Mouse (Mus musculus) B cell, adult 2 months (primary cell): Measurements from ENCODE around the gene Stx2.

Experiments used
- DNase-seq, 2 experiments: peaks; one replicate each; pipeline ENCODE4 v3.0.0; 2022

The Stx2 gene

DNA sequence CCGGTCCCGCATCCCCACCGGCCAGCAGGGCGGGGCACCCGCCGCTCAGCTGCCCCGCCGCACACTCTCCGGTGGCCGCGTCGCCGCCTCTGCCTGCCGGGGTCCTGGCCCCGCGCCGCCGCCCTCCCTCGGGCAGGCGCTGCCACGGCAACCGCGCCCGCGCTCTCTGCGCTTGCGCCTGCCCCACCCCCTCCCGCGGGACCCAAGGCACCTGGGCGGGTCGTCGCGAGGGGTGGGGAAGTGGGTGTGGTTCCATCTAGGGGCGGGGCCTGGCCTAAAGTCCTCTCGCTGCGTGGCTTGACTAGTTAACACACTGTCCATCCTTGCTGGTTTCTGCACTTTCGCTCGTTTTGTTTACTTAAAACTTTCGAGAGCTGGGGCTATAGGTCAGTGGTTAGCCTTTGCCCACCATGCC is at the start of gene Stx2:
Gene Stx2, minus strand, starts transcription at position 163 of the 415 bp plus-strand sequence.
- peak; percentile 94 to 95 for DNase-seq

DNA sequence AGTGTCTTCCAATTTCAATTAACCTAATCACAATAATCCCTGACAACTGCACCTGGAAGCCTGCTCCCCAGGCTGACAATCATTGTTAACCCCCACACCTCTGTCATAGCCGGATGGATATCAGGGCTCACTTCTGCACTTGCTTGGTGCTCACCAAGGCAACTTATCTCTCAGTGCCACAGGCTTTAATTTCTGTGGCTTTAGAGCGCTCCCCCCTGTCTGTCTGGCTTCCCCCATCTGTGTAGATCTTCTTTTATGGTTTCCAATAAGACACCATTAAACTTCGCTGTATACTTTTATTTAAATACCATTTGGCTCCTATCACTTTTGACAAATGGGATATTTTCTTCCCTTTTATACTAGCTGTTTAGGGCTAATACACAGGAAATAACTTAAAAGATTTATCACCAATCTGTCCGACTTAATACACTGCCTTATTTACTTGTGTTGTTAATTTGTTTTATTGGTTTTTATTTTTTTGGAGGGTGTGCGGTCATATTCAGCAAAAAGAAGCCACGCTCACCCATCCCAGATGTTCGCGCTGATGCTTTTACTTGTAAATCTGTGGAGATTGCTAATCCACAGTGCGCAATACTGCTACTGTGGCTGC is 46.4 kb upstream of the Stx2 start:
- no peak for DNase-seq

DNA sequence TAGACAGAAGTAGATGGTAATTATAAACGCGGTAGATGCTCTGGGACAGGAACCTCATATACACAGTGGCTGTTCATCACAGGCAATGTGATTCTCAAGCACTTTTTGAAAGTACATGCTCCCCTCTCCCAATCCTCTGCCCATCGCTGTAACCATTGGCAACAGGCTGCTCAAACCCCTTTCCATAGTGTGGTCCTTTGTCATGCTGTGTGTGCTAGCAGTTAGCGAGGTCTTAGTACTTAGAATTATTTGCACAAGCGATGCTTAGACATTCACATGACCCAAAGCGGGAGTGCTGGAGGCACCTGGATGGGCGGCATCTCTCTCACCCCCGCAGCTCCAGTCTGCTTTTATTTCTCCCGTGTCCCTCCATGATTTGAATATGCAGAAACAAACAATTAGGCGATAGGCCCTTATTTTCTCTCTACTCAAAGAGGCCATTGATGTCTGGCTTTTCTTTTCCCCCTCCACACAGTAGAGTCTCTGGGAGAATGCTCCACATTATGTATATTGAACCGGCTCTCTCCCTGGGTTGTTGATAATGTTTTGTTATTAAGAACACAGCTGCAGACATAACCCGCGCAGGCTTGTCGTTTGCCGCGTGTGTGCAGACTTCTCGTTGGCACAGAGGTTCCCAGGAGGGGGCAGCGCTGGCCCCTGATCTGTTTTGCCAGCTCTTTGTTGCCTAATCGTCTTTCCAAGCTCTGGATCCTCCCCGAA is 44.4 kb upstream of the Stx2 start:
- DNase-seq: no peak

DNA sequence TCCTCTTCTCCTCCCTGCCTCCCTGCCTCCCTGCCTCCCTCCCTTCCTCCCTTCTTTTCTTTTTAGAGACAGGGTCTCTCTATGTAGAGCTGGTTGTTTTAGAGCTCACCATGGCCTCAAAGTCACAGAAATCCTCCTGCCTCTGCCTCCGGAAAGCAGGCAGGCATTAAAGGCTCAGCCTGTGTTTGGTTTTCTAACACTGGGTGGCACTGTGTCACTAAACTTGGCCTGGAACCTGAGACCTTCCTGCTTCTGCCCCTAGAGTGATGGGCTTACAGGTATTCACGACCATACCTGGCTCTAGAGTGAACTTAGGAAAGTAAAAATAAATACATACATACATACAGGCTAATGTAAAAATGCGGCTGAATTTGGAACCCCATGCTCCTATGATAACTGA is 43.5 kb upstream of the Stx2 start:
- DNase-seq: no peak

DNA sequence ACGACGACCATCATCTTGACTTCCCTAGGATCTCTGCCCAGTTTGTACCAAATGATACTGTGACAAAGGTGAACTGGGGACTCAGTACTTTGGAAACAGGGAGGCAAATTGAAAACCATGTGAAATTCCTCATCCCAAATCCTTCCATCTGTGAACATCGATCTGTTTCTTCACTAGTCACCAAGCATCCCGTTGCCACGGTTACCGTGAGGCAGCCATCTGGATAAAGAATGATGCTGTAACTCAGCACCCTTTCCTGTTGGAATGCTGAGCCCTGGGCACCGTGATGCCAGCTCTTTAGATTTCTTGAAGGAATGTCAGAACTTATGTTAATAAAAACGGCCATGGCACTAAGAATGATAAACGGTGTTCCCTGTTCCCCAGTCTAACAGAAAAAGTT is 41.0 kb upstream of the Stx2 start:
- no peak for DNase-seq

DNA sequence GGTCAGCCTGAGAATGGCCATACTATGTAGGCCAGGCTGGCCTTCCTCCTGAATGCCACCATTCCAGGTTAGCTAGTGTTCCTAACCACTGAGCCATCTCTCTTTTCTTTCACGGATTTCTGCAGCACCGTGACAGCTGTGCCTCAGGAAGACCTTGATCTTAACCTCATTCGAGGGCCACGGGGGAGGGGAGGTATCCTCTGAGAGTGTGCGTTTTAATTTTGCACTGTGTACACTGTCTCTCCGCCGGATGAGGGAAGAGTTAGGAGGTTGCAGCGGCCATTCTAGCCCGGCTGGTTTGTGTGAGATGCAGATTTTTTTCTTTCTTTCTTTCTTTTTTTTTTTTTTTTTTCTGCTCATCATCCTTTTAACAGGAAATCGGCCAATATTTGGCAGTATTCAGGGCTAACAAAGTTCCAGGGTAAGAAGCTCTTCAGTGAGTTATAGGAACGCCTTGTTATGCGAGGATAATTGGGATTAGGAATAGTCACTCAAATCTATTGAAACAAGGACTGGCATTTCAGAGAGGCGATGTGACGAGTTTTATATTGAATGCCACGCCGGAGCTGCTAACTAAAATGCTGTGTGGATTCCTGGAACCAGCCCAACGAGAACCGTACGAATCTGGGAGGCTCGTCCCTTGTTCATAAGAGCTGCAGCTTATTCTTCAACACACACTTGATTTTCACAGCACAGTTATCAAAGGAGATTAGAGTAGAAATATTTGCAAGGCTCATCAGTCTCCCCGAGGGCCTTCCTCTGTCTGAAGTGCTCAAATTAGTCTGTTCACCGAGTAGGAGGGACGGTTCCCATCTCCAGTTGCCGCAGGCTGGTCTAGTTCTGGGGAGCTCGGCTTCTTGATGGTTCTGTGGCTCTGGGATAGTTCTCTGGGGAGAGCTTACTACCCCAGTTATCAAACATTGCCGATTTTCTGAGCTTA is 37.5 kb upstream of the Stx2 start:
- DNase-seq: no peak

DNA sequence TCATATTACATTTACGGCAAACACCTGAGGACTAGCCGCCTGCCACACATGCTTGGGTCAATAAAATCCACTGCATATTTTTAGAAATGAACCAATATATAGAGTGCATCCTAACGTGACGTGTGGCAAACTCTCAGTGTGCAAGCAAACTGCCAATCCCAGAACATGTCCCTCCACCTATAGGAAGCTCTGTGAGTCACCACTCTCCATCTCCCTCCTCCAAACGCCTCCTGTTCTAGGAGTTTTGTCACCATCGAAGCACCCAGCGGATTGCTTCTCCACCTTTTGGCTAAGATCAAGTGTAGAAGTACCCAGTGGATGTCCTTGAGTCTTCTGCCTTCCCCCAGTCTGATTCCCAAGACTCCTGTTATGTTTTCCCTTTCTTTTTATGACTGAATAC is 29.4 kb upstream of the Stx2 start:
- no peak for DNase-seq

DNA sequence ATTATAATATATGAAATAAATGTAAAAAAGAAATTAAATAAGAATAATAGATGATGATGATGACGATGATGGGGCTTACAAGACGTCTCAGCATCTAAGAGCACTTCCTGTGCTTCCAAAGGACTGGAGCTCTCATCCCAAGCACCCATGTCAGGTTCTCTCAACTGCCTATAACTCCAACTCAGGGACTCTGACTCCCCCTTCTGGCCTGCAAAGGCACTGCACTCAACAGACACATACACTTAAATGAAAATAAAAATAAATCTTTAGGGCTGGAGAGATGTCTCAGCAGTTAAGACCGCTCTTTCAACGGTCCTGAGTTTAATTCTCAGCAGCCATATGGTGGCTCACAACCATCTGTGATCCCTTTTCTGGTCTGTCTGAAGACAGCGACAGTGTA is 28.3 kb upstream of the Stx2 start:
- no peak for DNase-seq

DNA sequence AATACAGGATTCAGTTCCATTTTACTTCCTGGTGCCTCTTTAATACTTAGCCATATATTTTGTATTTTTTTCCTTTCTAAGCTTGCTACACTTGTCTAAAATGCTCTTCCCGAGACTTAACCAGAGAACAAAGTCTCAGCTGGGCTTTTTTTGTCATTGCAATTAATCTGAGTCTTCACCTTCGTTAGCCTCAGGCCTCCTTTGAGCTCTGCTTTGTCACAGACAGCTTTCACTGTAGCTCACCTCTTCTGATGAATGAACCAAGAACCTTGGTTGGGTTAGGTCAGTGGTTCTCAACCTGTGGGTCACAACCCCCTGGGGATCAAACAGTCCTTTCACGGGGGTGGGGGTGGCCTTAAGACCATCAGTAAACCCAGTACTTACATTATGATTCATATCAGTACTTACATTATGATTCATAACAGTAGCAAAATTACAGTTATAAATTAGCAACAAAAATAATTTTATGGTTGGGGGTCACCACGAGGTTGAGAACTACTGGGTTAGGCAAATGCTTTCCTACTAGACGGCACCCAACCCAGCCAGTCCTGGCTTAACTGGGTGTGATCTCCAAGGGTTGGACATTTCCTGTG is 20.9 kb upstream of the Stx2 start:
- DNase-seq: no peak

DNA sequence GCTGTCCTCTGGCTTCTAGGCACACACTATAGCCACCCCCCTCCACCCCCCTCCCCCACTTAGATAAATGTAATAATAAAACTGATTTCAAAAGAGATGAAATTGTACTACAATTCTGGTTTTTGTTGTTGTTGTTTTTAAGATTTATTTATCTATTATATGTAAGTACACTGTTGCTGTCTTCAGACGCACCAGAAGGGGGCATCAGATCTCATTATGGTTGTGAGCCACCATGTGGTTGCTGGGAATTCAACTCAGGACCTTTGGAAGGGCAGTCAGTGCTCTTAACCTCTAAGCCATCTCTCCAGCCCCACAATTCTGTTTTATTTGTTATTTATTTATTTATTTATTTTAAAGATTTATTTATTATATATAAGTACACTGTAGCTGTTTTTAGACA is 18.3 kb upstream of the Stx2 start:
- DNase-seq: no peak

DNA sequence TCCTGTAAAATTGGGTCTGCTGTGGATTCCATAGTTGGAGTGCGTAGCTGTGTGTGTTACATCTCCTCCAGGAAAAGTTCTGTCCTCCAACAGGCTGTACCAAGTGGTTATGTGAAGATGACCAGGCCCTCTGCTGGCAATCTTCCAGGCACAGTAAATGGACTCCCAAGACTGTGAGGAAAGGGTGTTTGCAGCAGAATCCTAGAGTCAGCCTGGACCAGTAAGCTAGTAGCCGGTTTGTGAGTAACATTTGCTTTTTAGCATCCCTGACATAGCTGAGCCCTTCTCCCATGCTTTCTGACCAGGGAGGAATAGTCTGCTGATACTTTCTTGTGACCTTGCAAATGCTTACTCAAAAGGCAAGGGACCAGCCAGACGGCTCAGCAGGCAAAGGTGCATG is 17.8 kb upstream of the Stx2 start:
- DNase-seq: no peak

DNA sequence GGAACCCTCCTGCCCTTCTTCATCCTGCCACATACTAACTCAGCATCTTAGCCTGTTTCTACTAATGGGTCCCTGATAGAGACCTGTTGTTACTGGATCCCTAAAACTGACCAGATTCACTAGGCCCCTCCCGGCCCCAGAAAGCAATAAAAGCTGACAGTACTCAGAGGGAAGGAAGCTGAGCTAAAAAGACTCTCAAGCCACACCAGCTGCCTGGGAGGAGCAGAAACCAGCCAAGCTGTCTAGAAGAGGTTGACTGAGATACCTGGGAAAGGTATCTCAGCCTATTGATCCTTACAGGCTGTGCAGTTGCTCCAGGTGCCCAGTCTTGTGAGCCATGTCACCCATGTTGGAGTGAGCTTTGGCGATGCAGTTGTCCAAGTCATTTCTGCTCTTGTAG is 17.4 kb upstream of the Stx2 start:
- no peak for DNase-seq

DNA sequence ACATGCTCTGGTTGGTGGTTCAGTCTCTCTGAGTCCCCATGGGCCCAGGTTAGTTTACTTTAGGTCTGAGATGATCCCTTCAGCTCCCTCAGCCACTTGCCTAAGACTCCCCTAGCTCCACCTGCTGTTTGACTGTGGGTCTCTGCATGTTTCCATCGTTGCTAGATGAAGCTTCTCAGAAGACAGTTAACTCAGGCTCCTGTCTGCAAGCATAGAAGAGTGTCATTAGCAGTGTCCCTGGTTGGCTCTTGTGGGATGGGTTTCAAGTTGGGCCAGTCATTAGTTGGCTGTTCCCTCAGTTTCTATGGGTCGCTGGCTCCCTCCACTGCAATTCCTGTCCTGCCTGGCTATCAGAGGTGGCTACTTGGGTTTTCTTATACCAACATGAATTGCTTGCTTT is 16.7 kb upstream of the Stx2 start:
- no peak for DNase-seq

DNA sequence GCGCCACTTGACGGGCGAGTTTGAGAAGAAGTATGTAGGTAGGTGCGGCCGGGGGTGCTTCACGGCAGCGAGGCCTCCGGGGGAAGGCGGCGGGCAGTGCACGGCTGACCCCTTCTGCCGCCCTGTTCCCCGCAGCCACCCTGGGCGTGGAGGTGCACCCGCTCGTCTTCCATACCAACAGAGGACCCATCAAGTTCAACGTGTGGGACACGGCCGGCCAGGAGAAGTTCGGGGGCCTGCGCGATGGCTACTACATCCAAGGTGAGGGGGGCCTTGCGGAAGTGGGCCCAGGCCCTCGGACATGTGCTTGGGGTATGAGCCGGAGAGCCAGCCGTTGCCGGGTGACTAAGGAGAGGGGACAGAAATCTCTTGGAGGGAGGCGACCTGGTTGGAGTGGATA is 12.4 kb upstream of the Stx2 start:
- DNase-seq: peak; percentile 24 to 31

DNA sequence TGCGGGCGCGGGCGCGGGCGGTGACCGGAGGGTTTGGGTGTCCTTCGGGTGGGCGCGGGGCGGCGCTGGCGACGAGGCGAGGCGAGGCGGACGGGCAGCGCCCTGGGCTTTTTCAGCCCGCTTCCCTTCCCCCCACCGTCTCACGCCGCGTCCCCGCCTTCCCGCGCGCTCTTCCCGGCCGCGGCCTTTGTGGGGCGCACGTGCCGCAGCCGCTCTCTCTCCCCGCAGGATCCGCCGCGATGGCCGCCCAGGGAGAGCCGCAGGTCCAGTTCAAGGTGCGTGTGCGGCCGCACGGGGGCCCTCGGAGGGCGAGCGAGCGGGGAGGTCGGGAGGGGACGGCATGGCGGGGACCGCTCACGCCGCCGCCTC is 11.9 kb upstream of the Stx2 start:
- DNase-seq: no peak

DNA sequence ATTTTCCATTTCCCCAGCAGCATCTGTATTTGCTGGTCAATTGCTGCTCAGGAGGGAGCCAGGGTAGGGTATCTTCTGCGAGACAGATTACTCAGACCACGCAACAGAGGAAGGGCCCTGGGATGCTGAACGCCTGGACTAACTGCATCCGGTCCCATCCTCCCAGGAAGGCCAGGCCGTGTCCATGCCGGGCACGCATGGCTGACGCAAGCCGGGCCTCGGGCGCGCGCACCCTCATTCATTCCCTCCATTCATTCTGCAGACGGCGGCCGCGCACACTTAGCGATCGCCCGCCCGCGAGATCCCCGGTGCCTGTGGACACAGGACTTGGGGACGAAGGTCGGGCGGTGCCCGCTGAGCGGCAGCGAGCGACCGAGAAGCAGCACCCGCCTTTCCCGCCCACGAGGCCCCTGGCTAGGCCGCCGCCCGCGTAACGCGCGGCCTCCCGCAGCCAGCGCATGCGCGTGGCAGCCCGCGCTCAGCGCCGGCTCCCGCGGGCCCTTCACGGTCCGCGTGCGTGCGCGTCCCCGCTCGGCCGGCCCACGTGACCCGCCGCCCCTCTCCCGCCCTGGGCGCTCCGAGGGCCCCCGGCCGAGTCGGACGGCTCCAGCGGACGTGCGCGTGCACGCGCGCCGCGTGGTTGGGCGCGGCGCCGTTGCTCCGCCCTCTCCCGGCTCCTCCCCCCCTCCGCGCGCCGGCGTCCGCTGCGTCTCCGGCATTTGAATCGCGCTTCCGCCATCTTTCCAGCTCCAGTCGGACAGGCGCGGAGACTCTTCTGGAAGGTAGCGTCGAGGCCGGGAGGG is 11.3 kb upstream of the Stx2 start, which contains the start of gene Ran:
Gene Ran, plus strand, starts transcription at position 573 of the 803 bp plus-strand sequence.
- DNase-seq: peak; percentile 97 to 98

DNA sequence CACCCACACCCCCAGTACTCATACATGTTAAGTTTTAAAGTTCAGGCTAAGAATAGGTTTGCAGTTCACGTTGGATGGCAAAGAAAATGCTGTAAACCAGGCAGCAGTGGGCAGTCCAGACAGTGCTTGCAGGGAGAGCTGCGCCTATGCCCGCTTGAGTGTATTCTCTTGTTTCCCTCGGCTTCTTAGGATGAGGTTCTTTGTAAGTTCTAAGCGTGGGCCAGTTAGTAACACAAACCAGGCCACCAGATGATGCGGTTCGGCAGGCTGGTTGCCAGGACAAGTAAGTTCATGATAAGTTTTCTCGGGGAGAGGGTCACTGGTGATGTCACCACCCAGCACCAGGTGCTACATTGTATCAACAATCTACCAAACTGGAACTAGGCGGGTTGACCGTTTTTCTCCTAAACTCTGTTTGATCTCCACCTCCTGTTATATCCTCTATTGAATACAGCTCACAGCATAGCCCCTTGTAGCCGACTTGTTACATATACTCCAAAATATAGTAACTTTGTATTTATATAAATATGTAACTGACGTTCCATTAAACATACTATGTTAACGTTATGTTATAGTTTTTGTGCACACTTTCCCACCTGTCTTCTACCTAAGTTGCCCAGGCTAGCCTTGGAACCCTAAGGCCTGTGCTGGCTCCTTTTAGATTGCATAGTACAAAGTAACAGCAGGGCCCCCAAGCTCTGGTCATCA is 10.6 kb upstream of the Stx2 start:
- DNase-seq: no peak

DNA sequence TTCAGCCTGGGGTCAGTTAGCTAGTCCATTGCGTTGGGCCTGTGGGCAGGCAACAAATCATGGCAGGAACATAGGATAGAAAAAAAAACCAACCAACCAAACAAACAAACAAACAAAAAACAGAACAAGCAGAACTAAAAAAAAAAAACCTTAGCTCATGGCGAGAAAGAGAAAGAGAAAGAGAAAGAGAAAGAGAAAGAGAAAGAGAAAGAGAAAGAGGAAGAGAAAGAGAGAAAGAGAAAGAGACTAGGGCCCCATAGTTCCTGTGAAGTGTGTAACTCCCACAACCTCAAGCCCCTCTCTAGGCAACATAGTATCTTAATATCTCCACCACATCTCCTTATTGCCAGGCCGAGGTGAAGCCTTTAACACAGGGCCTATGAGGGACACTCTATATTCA is 8.0 kb upstream of the Stx2 start:
- no peak for DNase-seq

DNA sequence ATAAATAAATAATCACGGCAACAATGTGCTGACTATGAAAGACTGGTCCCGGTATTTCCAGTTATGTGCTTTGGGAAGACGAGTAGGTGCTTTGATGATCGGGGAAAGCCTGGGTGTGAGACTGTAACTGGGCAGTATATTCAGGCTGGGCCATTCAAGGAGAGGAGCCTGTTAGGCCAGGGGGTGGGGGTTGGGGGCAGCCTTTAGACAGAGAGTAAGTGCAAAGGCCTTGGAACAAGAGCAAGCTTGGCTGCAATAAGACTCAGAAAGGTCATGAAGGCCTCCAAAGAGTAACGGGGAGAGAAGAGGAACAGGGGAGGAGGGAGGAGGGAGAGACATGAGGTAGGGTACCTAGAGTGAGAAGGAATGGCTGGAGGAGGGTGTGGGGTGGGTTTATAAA is 7.2 kb upstream of the Stx2 start:
- DNase-seq: no peak

DNA sequence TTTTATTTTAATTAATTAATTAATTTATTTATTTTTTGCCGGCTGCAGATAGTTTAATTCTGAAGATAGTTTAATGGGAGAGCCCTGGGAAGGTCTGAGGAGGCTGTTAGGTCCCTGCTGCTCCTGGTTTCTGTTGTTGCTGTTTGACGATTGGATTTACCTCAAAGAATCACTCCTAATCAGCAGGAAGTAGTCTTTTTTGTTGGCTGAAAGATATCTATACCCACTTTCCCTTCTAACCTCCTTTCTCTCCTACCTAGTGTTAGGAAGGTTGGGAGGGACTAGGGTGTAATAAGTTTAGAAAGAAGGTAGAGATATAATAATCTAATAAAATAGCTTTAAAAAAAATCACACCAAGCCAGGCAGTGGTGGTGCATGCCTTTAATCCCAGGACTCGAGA is 6.6 kb upstream of the Stx2 start:
- no peak for DNase-seq

DNA sequence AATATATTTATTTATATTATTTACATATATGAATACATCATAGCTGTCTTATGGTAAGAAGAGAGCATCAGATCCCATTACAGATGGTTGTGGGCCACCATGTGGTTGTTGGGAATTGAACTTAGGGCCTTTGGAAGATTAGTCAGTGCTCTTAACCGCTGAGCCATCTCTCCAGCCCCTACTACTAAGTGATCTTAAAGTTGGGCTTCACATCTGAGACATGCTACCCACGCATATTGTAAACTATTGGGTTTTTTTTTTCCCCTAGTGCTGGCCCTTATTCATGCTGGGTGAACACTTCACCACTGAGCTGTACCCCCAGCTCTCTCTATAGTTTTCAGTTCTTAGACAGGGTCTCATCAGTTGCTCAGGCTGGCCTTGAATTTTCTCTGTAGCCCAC is 2.6 kb upstream of the Stx2 start:
- DNase-seq: no peak

DNA sequence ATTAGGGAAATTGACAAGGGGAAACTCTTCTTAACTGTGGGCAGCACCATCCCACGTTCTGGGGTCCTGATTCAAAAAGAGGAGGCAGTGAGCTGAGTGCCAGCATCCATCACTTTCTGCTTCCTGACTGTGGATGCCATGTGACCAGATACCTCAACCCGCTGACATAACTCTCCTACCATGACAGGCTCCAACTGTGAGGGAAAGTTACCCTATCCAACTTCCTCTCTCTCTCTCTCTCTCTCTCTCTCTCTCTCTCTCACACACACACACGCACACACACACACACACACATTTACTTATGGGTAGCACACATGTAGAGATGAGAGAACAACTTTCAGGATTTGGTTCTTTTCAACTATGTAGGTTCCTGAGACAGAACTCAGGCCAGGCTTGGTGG is 1.2 kb upstream of the Stx2 start:
- no peak for DNase-seq
